Mouse (Mus musculus) mouse embryonic stem cell (cell line): ENCODE measurements around the gene Wscd2.

Experiments
- in situ Hi-C, 2 experiments: fragments of 300-500 bp; cut with MboI; formaldehyde crosslinking; loops; 1 replicate in 1 of 2; 3 replicates in 1 of 2; pipeline ENCODE4 v1.14.3; 2019 to 2020; ENCODE audit warnings: low sequenced_read_pairs in 2 of 2, low pct_unique_long_range_greater_than_20kb in 1 of 2, mixed read lengths in 1 of 2; ENCODE audit not compliant: unreplicated experiment in 1 of 2

Gene Wscd2

GRCm38 (mm10) chr5:113514062-113514461, 23.9 kb downstream of the Wscd2 start:
- in situ Hi-C loops = no loop called here

- in situ Hi-C loops = no loop called here
Measured at GRCm38 (mm10) chr5:113516119-113516872, 26.2 kb downstream of the Wscd2 start.

GRCm38 (mm10) chr5:113516873-113517336, 26.8 kb downstream of the Wscd2 start:
- in situ Hi-C loops = no loop called here

- in situ Hi-C loops = no loop called here
Measured at GRCm38 (mm10) chr5:113517387-113517786, 27.3 kb downstream of the Wscd2 start.

GRCm38 (mm10) chr5:113521037-113521436, 30.9 kb downstream of the Wscd2 start:
- in situ Hi-C loops = no loop called here

GRCm38 (mm10) chr5:113538826-113539225, 48.7 kb downstream of the Wscd2 start:
- in situ Hi-C loops = no loop called here

- in situ Hi-C loops = no loop called here
Measured at GRCm38 (mm10) chr5:113539438-113539837, 49.3 kb downstream of the Wscd2 start.

GRCm38 (mm10) chr5:113539858-113540257, 49.7 kb downstream of the Wscd2 start:
- in situ Hi-C loops = no loop called here

GRCm38 (mm10) chr5:113541196-113541595, 51.1 kb downstream of the Wscd2 start:
- in situ Hi-C loops = no loop called here

GRCm38 (mm10) chr5:113542885-113543476, 52.8 kb downstream of the Wscd2 start:
- in situ Hi-C loops = no loop called here

GRCm38 (mm10) chr5:113547949-113548700, 58.0 kb downstream of the Wscd2 start:
- in situ Hi-C loops = no loop called here

- in situ Hi-C loops = loop anchor here in 1 of 2 experiments (10.0 kb wide), 1 partner anchor 265 kb away; no protein-coding TSS in a partner anchor
Measured at GRCm38 (mm10) chr5:113550249-113550648, 60.1 kb downstream of the Wscd2 start.

- in situ Hi-C loops = loop anchor here in 1 of 2 experiments (10.0 kb wide), 1 partner anchor 266 kb away; no protein-coding TSS in a partner anchor
Measured at GRCm38 (mm10) chr5:113550759-113551158, 60.6 kb downstream of the Wscd2 start.

GRCm38 (mm10) chr5:113553402-113553897, 63.3 kb downstream of the Wscd2 start:
- in situ Hi-C loops = loop anchor here in 1 of 2 experiments (10.0 kb wide), 1 partner anchor 269 kb away; no protein-coding TSS in a partner anchor

- in situ Hi-C loops = loop anchor here in 1 of 2 experiments (10.0 kb wide), 1 partner anchor 269 kb away; no protein-coding TSS in a partner anchor
Measured at GRCm38 (mm10) chr5:113554095-113554494, 64.0 kb downstream of the Wscd2 start.

- in situ Hi-C loops = loop anchor here in 1 of 2 experiments (10.0 kb wide), 1 partner anchor 270 kb away; no protein-coding TSS in a partner anchor
Measured at GRCm38 (mm10) chr5:113554571-113554970, 64.4 kb downstream of the Wscd2 start.

GRCm38 (mm10) chr5:113555684-113556083, 65.6 kb downstream of the Wscd2 start:
- in situ Hi-C loops = loop anchor here in 1 of 2 experiments (10.0 kb wide), 1 partner anchor 271 kb away; no protein-coding TSS in a partner anchor

- in situ Hi-C loops = loop anchor here in 1 of 2 experiments (10.0 kb wide), 1 partner anchor 273 kb away; no protein-coding TSS in a partner anchor
Measured at GRCm38 (mm10) chr5:113558065-113558464, 67.9 kb downstream of the Wscd2 start.
